Mouse (Mus musculus): ENCODE results near the gene 1110051M20Rik.

- TF ChIP-seq GATA1 (IDR thresholded peaks at IDR 0.05; ENCODE audit: borderline replicate concordance, low read length) (no peak), FLI1 (IDR thresholded peaks at IDR 0.05; ENCODE audit: low read length) (no peak)
Observed at GRCm38 (mm10) chr2:91465934-91466333, 21.4 kb upstream of the 1110051M20Rik start.

Data from megakaryocyte, embryonic 14.5 days (primary cell).